Mouse (Mus musculus) WW6 (cell line): ENCODE data around the gene Rbms2.
"Not testable (repeated sequence)": the region's sequence is repeated elsewhere in the genome, so short reads cannot be mapped to it uniquely, and the experiment has no call there.

Experiments used
- DNase-seq: peaks from one replicate; pipeline ENCODE4 v3.0.0-alpha.2; 2013; ENCODE audit warnings: low read depth, low spot score

Rbms2 gene

DNA sequence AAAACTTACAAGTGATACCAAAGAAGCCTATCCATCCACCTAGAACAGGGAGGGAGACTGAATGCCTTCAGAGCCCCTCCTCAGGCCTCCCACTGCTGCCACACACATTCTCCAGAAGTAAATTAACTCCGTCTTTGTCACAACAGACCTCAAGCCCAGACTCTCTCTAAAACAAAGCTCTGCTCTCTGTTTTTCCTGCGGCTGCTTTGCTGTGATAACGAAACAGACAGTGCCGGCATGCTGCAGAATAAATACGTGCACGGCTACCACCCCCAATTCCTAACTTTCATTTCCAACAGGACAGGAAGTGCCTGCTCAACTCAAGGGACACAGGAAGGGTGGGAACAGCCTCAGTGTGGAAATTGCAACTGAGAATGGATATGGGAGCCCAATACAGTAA, at the start of gene Rbms2:
Gene Rbms2 (minus strand): TSS at position 309 of the 400 bp plus-strand sequence.
- no peak for DNase-seq

- no peak for DNase-seq
These were observed 47.9 kb upstream of the Rbms2 start for GRCm38 (mm10) chr10:128228009-128228408.

DNA sequence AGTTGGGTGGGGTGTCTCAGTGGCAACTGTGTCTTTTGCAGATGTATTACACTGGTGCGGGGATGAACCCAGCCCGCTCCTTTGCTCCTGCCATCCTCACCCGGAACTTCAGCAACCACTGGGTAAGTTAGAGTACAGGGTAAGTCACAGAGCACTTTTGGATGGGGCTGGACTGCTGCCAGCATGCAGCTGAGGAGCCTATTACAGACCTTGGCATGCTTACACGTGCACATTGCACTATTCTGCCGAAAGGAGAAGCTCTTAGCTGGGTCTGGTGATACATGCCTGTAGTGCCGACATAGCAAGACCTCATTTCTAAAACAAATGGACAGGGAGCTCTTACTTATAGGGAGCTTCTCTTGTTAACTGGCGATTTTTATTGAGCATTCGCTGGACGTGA, 47.5 kb upstream of the Rbms2 start:
- DNase-seq, result no peak

GRCm38 (mm10) chr10:128225538-128225937, 45.4 kb upstream of the Rbms2 start, which contains the start of gene Mip:
TSS of gene Mip (plus strand) at chr10:128225838.
- DNase-seq, result no peak

- no peak for DNase-seq
These were observed 45.0 kb upstream of the Rbms2 start for GRCm38 (mm10) chr10:128225064-128225463.

GRCm38 (mm10) chr10:128221533-128222286, 41.6 kb upstream of the Rbms2 start:
- no peak for DNase-seq

- no peak for DNase-seq
These were observed 38.5 kb upstream of the Rbms2 start for GRCm38 (mm10) chr10:128218387-128219117.

GRCm38 (mm10) chr10:128214981-128215380, 34.9 kb upstream of the Rbms2 start:
- no peak for DNase-seq

DNA sequence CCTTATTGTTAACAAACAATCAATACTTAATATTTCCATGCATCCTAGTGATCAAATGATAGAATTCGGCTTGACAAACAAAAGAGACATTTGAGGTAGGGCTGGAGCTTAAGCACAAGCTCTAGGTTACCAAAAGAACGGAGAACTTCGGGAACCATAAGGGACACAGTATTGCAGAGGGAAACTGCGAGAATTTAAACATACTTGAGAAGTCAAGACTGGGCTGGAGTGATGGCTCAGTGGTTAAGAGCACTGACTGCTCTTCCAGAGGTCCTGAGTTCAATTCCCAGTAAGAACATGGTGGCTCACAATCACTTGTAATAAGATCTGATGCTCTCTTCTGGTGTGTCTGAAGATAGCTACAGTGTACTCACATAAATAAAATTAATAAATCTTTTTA, 34.0 kb upstream of the Rbms2 start:
- not testable (repeated sequence) for DNase-seq

DNA sequence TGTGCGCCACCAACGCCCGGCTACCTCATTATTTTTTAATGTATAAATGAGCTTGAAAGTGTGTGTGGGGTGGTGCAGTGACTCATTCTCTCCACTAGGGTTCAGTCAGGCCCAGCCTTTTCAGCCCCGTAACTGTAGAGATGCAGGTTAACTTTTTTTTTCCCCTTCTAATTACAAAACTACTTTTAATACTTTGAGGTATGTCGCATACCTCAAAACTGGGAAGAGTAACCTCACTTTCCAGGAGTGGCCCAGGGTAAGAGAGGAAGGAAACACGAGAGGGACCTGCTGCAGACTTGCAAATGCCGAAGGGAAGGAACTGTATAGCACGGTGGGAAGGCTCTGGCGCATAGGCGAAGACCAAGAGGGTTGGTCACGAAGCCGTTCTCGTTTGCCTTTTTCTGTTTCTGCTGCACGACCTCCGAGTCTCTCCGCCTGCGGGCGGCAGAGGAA, 32.8 kb upstream of the Rbms2 start:
- no peak for DNase-seq

GRCm38 (mm10) chr10:128212148-128212547, 32.1 kb upstream of the Rbms2 start:
- DNase-seq, result no peak

DNA sequence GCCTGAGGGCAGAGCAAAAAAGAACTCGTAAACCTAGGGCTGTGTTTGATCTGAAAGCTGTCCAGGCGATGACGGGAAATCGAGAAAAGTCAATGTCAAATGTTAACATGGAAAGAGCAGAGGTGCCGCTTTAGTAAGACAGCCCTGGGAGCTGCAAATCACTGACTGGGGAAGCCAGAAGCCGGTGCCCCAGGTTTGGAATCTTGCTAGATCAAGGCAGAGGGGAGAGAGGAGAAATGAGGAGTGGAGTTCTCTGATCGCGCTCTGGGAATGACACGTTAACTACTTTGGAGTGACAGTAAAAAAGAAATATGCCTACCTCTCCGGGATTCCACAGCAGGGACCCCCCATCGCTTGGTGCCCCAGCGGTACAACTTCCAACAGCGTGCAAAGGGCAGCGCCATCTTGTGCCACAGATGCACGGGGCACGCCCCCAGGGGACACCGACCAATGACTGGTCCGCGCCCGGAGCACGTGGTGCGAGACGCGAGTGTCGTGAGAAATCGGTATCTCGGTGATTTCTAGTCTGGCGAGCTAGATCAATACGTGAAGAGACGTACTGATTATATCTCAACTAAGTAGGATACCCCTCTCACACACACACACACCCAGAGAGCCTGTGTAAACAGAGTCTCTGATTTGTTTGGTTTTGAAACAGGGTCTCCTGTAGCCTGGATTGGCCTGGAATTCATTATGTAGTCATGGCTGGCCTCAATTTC, 31.5 kb upstream of the Rbms2 start, which contains the start of gene Spryd4:
Gene Spryd4 (minus strand): TSS at position 418 of the 719 bp plus-strand sequence.
- DNase-seq, result peak; percentile 84

DNA sequence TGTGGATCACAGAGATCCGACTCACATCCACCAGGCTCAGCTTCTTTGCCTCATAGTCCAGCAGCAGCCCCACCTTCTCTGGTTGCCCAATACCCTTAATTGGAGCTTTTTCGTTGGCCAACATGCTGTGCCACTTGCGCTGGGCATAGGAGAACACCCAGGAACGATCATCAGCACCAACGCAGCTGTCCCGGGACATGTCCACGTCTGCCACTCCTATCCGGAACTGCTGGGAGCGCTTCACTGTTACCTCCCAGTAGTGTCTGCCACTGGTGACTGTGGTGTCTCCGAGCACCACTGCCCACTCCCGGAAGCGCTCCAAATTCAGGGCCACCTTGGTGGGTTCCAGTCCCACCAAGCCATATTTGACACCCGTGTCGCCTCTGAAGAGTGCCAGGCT, 30.9 kb upstream of the Rbms2 start:
- DNase-seq, result no peak

DNA sequence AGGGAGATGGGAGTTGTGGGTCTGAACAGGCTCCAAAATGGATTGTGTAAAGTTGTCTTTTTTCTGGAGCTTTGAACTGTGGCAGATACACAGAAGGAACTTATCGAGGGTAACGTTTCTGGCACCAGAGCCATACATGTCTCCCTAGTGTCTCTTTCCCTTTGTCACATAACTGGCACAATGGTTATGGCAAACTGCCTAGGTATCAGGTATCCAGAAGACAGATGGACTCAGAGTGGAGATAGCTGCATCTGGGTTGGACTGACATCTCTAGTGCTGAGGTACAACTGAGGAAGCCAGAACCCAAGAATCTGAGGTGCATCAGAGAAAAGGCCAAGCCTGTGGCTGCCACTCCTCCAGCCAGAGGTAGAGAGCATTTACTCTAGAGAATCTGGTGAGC, 30.0 kb upstream of the Rbms2 start:
- no peak for DNase-seq

GRCm38 (mm10) chr10:128209311-128210009, 29.4 kb upstream of the Rbms2 start:
- DNase-seq, result no peak

GRCm38 (mm10) chr10:128208326-128208725, 28.2 kb upstream of the Rbms2 start:
- no peak for DNase-seq

GRCm38 (mm10) chr10:128204941-128205340, 24.8 kb upstream of the Rbms2 start:
- no peak for DNase-seq

GRCm38 (mm10) chr10:128201856-128202255, 21.8 kb upstream of the Rbms2 start:
- no peak for DNase-seq

- DNase-seq, result no peak
These were observed 14.7 kb upstream of the Rbms2 start for GRCm38 (mm10) chr10:128194551-128195461.

GRCm38 (mm10) chr10:128194024-128194550, 14.0 kb upstream of the Rbms2 start, which contains the start of gene Gls2:
TSS of gene Gls2 (plus strand) at chr10:128194457.
- peak; percentile 96 for DNase-seq
